In genomic region chr12:66679558-66679957, GRCm38 (mm10) we compare ENCODE assay signal across 29 mouse cellular contexts.
"Had no signal": no experiment of that assay in that cellular context is flagged by ENCODE, and none has a peak within 500 bp of the region (broad histone marks: within the 10 kb centered on the region; RNA-seq: fewer than 3 reads in every experiment).

No protein-coding gene starts in this region.

- H3K4me3 ChIP-seq: embryonic facial prominence, embryonic 10.5 days; embryonic facial prominence, embryonic 12.5 days; embryonic facial prominence, embryonic 13.5 days; embryonic facial prominence, embryonic 15.5 days; erythroblast, embryonic 14.5 days; forebrain, embryonic 10.5 days; forebrain, embryonic 12.5 days; forebrain, embryonic 13.5 days; forebrain, embryonic 15.5 days; gastrocnemius, adult 2 months; heart, adult 2 months had no signal

- ATAC-seq: forebrain, embryonic 13.5 days; forebrain, embryonic 14.5 days; forebrain, embryonic 15.5 days; forebrain, embryonic 16.5 days; forebrain, postnatal 0 days had no signal

- DNase-seq: cerebellum, adult 2 months; cerebellum, adult 8-10 months; cerebellum, adult 9-10 months; cerebellum, adult 9-11 months; cerebellum, postnatal 10 days; cerebellum, postnatal 14 days; cerebellum, postnatal 25 days; cerebellum, postnatal 36 days; embryo, embryonic 11 days; forebrain, postnatal 0 days; gastrocnemius, adult 2 months; gastrocnemius, postnatal 10 days; gastrocnemius, postnatal 14 days; gastrocnemius, postnatal 25 days; gastrocnemius, postnatal 36 days; heart, adult 11 months; heart, adult 18-20 months; heart, adult 2 months had no signal

- H3K27ac ChIP-seq: embryonic facial prominence, embryonic 10.5 days; embryonic facial prominence, embryonic 12.5 days; embryonic facial prominence, embryonic 13.5 days; embryonic facial prominence, embryonic 15.5 days; forebrain, embryonic 10.5 days; forebrain, embryonic 12.5 days; forebrain, embryonic 13.5 days; forebrain, embryonic 15.5 days; gastrocnemius, adult 2 months; heart, adult 2 months had no signal
